Mouse (Mus musculus) liver, embryonic 18 days (tissue): ENCODE measurements around the gene Slc46a3. TPM values are rescaled to one million over a fixed set of nuclear protein-coding genes. Genes with fewer than 3 reads are reported as not detected.

Source experiments
- polyA plus RNA-seq: library from polyadenylated mRNA; depleted of rRNA; stranded (reverse); fragments of >200 nt; gene quantifications from 2 replicates; pipeline ENCODE4 v1.2.3, GENCODE M21; 2012; rRNA removed

Gene Slc46a3
- polyA plus RNA-seq: 14.6 and 15.3 TPM in 2 replicates

GRCm38 (mm10) chr5:147894455-147895076, at the start of gene Slc46a3:
Gene Slc46a3 (minus strand): TSS chr5:147894815.

DNA sequence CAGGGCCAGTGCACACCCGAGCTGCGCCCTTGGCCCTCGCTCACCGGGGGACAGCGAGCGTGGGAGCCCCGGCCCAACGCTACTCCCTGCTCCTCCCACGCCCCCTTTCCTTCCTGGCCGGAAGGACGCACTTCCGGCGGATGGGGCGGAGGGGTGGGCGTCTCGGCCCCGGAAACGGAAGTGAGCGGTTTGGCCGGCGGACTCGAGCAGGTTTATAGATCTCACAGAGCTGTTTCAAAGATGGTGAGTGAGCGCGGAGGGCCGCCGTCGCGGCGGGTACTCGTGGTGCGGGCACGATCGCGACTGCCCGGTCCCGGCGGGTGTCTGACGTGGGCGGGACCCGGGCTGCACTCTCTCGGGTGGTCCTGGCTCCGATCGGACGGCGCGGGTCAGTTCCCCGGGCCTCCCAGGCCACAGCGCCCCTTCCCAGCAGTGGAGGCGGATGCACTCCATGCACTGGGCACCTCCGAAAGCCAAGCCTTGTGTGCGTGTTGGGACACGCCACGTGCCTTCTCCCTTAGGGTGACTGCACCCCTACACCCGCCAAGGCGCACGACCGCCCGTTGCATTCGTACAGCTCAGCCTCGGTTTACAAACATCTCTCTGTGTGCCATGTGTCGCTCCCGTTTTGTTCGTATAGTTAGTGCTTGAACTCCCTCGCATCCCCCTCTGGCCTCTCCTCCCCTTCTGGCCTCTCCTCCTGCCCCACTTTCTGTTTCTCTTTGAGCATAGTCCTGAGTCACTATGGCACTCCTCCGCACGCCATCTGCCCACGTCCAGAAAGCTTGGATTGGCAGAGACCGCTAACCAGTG, 34.0 kb downstream of the Slc46a3 start, which contains the start of gene Pomp:
Pomp (plus strand) TSS at position 13 of the 813 bp plus-strand sequence.

Other genes with a start within 250 kb of the Slc46a3 start
- 1.8 and 2.5 TPM in 2 replicates for gene Flt1, start 168.8 kb downstream of the Slc46a3 start, polyA plus RNA-seq
- 90.8 and 101 TPM in 2 replicates for gene Pomp, start 34.4 kb downstream of the Slc46a3 start, polyA plus RNA-seq
- 0.70 and 0.93 TPM in 2 replicates for gene Mtus2, start 62.5 kb upstream of the Slc46a3 start, polyA plus RNA-seq